Mouse (Mus musculus): ENCODE data around the gene Sytl3. TPM values are rescaled to one million over a fixed set of nuclear protein-coding genes. Genes with fewer than 3 reads are reported as not detected.

The Sytl3 gene
- total and polyA plus RNA-seq, 2 experiments from 2014 or later, result 0.18 TPM; not detected in 1

- WGBS, result 83% methylated on average over 4 of the region's 4 CpGs
- ATAC-seq (ENCODE audit: insufficient read depth, low read depth) (no peak), DNase-seq (ENCODE audit: low spot score) (no peak)
- Histone ChIP-seq H3K4me2 (ENCODE audit: low read depth, low read length) (no peak overlapping the region), H3K4me3 (ENCODE audit: low read depth, low read length) (no peak overlapping the region), H3K4me1 (ENCODE audit: control insufficient read depth, insufficient read depth) (no peaks in the 10 kb centered on the region), H3K36me3 (replicated peaks; ENCODE audit: control insufficient read depth, insufficient read depth, low read length) (no peaks in the 10 kb centered on the region), H3K9ac (replicated peaks; ENCODE audit: low read depth, low read length) (no peak overlapping the region), H3K27me3 (ENCODE audit: control insufficient read depth, insufficient read depth, low read length) (no peaks in the 10 kb centered on the region), H3K9me3 (replicated peaks; ENCODE audit: control insufficient read depth, low read length) (no peaks in the 10 kb centered on the region), H3K27ac (ENCODE audit: low read depth) (no peak overlapping the region)
- TF ChIP-seq CTCF (IDR thresholded peaks at IDR 0.05; ENCODE audit: low read depth), result no peak
- no peak for TF ChIP-seq EP300 (IDR thresholded peaks at IDR 0.05; ENCODE audit: low read depth)
Measured at GRCm38 (mm10) chr17:6787241-6787640, 128.3 kb downstream of the Sytl3 start.

Other genes with a start within 250 kb of the Sytl3 start
- gene Dynlt1b, start 229.0 kb upstream of the Sytl3 start, total RNA-seq (2014; rRNA removed; ENCODE audit: low replicate concordance), result 214 and 264 TPM in 2 replicates
- 558 and 559 TPM in 2 replicates for gene Dynlt1b, start 229.0 kb upstream of the Sytl3 start, polyA plus RNA-seq (2015; fragmentation: Nextera tagmentation; extraction: Ambion mirVana)
- gene Dynlt1c, start 57.4 kb upstream of the Sytl3 start, total RNA-seq (2014; rRNA removed; ENCODE audit: low replicate concordance), result 2.1 and 4.9 TPM in 2 replicates
- 16.5 and 17.8 TPM in 2 replicates for gene Dynlt1c, start 57.4 kb upstream of the Sytl3 start, polyA plus RNA-seq (2015; fragmentation: Nextera tagmentation; extraction: Ambion mirVana)
- 130 and 148 TPM in 2 replicates for gene Dynlt1f, start 3.2 kb upstream of the Sytl3 start, total RNA-seq (2014; rRNA removed; ENCODE audit: low replicate concordance)
- 213 TPM in 2 replicates for gene Dynlt1f, start 3.2 kb upstream of the Sytl3 start, polyA plus RNA-seq (2015; fragmentation: Nextera tagmentation; extraction: Ambion mirVana)
- 91.3 and 103 TPM in 2 replicates for gene Ezr, start 123.7 kb downstream of the Sytl3 start, total RNA-seq (2014; rRNA removed; ENCODE audit: low replicate concordance)
- gene Ezr, start 123.7 kb downstream of the Sytl3 start, polyA plus RNA-seq (2015; fragmentation: Nextera tagmentation; extraction: Ambion mirVana), result 126 and 141 TPM in 2 replicates